Mouse (Mus musculus): Measurements from ENCODE around the gene Smyd3. TPM values are rescaled to one million over a fixed set of nuclear protein-coding genes. Genes with fewer than 3 reads are reported as not detected.

Smyd3 gene
- polyA plus RNA-seq, 1 experiment from 2014 or later: 18.3 TPM

DNA sequence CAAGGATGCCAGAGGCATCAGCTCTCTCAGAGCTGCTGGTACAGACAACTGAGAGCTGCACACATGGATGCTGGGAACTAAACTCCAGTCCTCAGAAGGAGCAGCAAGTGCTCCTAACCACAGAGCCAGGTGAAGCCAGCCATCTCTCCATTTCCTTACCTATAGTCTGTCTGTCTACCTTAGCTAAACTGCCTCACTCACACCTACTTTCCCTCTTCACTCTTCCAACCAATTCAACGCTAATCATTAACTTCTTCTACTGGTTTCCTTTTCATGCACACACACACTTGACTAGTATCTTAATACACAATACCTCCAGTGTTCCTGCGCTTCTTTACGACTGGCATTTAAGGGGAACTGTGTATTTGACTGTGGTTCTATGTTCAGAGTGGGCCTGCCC lies 22.0 kb upstream of the Smyd3 start:
- Histone ChIP-seq H3K4me3 (replicated peaks; ENCODE audit: low read depth, low read length) (no peak overlapping the region), H3K27me3 (ENCODE audit: insufficient read depth, low read length) (no peaks in the 10 kb centered on the region), H3K4me1 (replicated peaks; ENCODE audit: insufficient read depth, low read length) (peaks cover under 1% of the 10 kb centered on the region; the same call in 1 of the 2 replicates), H3K36me3 (ENCODE audit: insufficient read depth, low read length) (peaks cover 12% of the 10 kb centered on the region; the same call in 1 of the 2 replicates), H3K27ac (no peak overlapping the region), H3K9me3 (replicated peaks; ENCODE audit: low read length) (no peaks in the 10 kb centered on the region), H3K4me2 (ENCODE audit: low read length) (no peak overlapping the region), H3K9ac (ENCODE audit: low read depth, low read length) (no peak overlapping the region)
- DNase-seq (ENCODE audit: low spot score) (peak; percentile 11), ATAC-seq (replicated peaks; ENCODE audit: low FRiP score, low read depth) (no peak)
- TF ChIP-seq CTCF (IDR thresholded peaks at IDR 0.05; ENCODE audit: low read depth): no peak
- 63% methylated on average over 3 of the region's 3 CpGs for WGBS

DNA sequence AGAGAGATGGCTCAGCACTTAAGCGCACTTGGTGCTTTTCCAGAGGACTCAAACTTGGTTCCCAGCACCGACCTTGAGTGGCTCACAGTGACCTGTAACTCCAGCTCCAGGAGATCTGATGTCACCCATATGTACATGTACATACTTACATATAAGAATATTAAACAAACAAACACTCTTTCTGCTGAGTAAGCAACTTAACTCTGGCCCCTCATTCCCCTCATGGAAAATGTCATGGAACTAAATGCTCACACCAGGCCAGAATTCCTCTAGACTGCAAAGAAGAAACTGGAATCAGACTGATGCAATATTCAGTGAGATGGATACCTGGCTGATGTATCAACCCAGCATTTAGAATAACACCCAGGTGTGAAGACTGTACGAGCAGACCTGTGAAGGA lies 21.2 kb upstream of the Smyd3 start:
- no peak for TF ChIP-seq CTCF (IDR thresholded peaks at IDR 0.05; ENCODE audit: low read depth)
- Histone ChIP-seq H3K4me2 (ENCODE audit: low read length) (no peak overlapping the region), H3K9me3 (replicated peaks; ENCODE audit: low read length) (no peaks in the 10 kb centered on the region), H3K4me1 (replicated peaks; ENCODE audit: insufficient read depth, low read length) (no peaks in the 10 kb centered on the region), H3K36me3 (ENCODE audit: insufficient read depth, low read length) (peaks cover 12% of the 10 kb centered on the region; the same call in 1 of the 2 replicates), H3K4me3 (replicated peaks; ENCODE audit: low read depth, low read length) (no peak overlapping the region), H3K27me3 (ENCODE audit: insufficient read depth, low read length) (no peaks in the 10 kb centered on the region), H3K9ac (ENCODE audit: low read depth, low read length) (no peak overlapping the region), H3K27ac (no peak overlapping the region)
- no peak for ATAC-seq (replicated peaks; ENCODE audit: low FRiP score, low read depth)
- 92% methylated on average over 3 of the region's 3 CpGs for WGBS
- DNase-seq (ENCODE audit: low spot score): no peak

DNA sequence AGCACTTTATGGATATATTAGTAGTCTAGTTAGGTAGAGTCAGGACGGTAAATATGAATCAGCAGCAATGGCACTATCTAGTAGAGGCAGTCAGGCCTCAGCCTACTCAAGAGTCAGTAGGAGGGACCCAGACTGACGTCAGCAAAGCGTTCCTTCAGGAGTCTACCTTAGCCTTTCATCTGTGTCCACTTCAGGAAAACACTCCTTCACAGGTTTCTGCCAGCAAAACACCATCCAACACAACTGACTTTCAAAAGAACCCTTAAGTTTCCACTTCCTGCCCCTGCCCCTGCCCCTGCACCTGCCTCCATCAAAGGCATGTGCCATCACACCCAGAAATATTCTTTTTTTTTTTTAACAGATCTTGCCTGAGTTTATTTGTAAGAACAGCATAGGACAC lies 2.1 kb upstream of the Smyd3 start:
- 84% methylated on average over 3 of the region's 3 CpGs for WGBS

DNA sequence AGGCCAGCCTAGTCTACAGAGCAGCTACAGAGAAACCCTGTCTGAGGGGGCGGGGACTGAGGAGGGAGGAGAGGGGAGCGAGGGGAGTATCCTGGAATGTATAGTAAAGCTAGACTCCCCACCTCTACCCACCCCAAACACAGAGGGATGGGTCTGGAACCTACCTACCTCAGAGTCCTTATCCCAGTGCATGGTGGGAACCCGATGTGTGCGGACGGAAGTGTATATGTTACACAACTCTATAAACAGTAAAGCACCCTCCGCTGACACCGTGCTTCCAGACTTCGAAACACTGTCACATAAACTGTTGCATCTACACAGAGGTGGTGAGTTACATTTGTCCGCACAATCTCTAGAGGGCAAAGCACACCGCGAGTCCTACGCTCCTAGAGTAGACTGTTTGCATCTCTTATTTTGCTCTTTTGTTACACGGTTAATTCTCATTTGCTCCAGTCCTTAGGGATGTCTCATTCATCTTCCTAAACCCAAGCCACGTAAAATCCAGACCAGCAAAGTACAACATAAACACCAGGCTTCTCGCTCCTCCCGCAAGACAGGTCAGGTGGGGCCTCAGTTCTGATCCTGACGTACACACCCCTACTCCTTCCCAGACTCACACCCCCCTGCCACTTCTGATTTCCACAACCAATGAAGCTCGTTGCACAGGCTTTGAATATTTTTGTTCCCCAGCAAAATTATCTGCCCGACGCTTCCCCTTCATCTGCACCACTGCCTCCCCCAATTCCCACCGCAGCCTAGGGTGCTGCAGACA lies 714 bp downstream of the Smyd3 start:
- no peaks in the 10 kb centered on the region for H3K36me3 ChIP-seq (ENCODE audit: insufficient read depth, low read length)
- peak; percentile 50 for DNase-seq (ENCODE audit: low spot score)
- peak overlapping the region; percentile 98 for H3K4me2 ChIP-seq (ENCODE audit: low read length)
- WGBS: under 1% methylated on average over 21 of the region's 21 CpGs
- H3K4me3 ChIP-seq (replicated peaks; ENCODE audit: low read depth, low read length): peak overlapping the region; percentile 78
- H3K27me3 ChIP-seq (ENCODE audit: insufficient read depth, low read length): no peaks in the 10 kb centered on the region
- peak; percentile 62; the same call in 1 of the 2 replicates for ATAC-seq (replicated peaks; ENCODE audit: low FRiP score, low read depth)
- H3K27ac ChIP-seq: peak overlapping the region; percentile 36; the same call in 1 of the 2 replicates
- H3K9ac ChIP-seq (ENCODE audit: low read depth, low read length): peak overlapping the region; percentile 68
- H3K9me3 ChIP-seq (replicated peaks; ENCODE audit: low read length): no peaks in the 10 kb centered on the region
- TF ChIP-seq CTCF (IDR thresholded peaks at IDR 0.05; ENCODE audit: low read depth): no peak
- no peaks in the 10 kb centered on the region; the same call in 1 of the 2 replicates for H3K4me1 ChIP-seq (replicated peaks; ENCODE audit: insufficient read depth, low read length)

More for the DNA sequence above, 2.1 kb upstream of the Smyd3 start:
- Histone ChIP-seq H3K27me3 (ENCODE audit: insufficient read depth, low read length) (no peaks in the 10 kb centered on the region), H3K4me3 (replicated peaks; ENCODE audit: low read depth, low read length) (no peak overlapping the region), H3K4me1 (replicated peaks; ENCODE audit: insufficient read depth, low read length) (no peaks in the 10 kb centered on the region; the same call in 1 of the 2 replicates), H3K27ac (no peak overlapping the region), H3K9me3 (replicated peaks; ENCODE audit: low read length) (no peaks in the 10 kb centered on the region), H3K9ac (ENCODE audit: low read depth, low read length) (no peak overlapping the region), H3K4me2 (ENCODE audit: low read length) (no peak overlapping the region), H3K36me3 (ENCODE audit: insufficient read depth, low read length) (no peaks in the 10 kb centered on the region)
- no peak for TF ChIP-seq CTCF (IDR thresholded peaks at IDR 0.05; ENCODE audit: low read depth)
- ATAC-seq (replicated peaks; ENCODE audit: low FRiP score, low read depth): no peak
- DNase-seq (ENCODE audit: low spot score): no peak

DNA sequence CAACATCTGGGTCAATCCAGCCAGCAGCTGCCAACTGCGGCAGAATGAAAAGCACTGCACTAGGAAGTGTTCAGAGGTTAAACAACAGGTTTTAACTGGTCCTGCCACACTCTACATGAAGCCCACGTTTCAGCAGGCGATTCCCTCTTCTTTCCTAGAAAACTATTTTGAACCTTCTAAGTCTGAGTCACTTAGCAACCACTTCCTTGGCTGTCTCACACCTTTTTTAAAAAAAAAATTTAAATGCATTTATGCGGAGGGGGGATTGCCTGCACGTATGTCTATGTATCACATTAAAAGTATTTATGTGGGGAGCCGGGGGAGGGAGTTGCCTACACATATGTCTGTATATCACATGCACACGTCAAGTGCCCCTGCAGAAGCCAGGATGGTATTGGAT lies 5.9 kb downstream of the Smyd3 start:
- no peak for TF ChIP-seq CTCF (IDR thresholded peaks at IDR 0.05; ENCODE audit: low read depth)
- Histone ChIP-seq H3K4me1 (replicated peaks; ENCODE audit: insufficient read depth, low read length) (no peaks in the 10 kb centered on the region; the same call in 1 of the 2 replicates), H3K4me3 (replicated peaks; ENCODE audit: low read depth, low read length) (no peak overlapping the region), H3K9me3 (replicated peaks; ENCODE audit: low read length) (no peaks in the 10 kb centered on the region), H3K27me3 (ENCODE audit: insufficient read depth, low read length) (no peaks in the 10 kb centered on the region), H3K36me3 (ENCODE audit: insufficient read depth, low read length) (no peaks in the 10 kb centered on the region), H3K9ac (ENCODE audit: low read depth, low read length) (no peak overlapping the region), H3K27ac (no peak overlapping the region), H3K4me2 (ENCODE audit: low read length) (no peak overlapping the region)
- DNase-seq (ENCODE audit: low spot score) (no peak), ATAC-seq (replicated peaks; ENCODE audit: low FRiP score, low read depth) (no peak)
- WGBS: 62% methylated on average over 7 of the region's 7 CpGs

DNA sequence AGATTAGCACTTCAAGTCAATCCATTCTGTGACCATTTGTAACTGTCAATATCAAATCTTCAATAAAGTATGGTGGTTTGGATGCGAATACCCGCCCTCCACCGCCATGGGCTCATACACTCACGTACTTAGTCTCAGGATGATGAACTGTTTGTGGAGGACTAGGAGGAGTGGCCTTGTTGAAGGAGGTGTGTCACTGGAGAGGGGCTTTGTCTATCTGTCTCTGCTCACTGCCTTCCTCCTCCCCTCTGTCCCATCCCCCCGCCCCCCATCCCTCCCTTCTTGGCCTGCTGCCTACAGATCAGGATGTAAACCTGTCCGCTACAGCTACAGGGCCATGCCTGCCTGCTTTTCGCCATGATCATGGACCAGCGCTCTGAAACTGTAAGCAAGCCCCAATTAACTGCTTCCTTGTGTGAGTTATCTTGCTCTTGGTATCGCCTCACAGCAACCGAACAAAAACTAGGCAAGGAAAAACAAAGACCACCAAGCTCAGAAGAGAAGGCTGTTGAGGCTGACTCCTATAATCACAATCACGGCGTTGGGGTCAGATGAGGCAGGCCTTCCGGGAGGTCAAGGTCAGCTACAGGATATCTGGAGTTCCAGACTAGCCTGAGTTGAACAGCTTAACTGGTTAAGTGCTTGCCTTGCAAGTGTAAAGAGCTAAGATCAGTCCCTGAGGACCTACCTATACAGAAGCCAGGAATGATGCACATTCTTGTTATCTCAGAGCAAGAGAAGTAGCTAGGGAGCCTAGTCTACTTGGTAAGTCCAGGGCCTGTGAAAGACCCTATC lies 7.1 kb downstream of the Smyd3 start:
- Histone ChIP-seq H3K9ac (ENCODE audit: low read depth, low read length) (no peak overlapping the region), H3K4me2 (ENCODE audit: low read length) (no peak overlapping the region), H3K9me3 (replicated peaks; ENCODE audit: low read length) (no peaks in the 10 kb centered on the region), H3K36me3 (ENCODE audit: insufficient read depth, low read length) (no peaks in the 10 kb centered on the region), H3K27ac (no peak overlapping the region), H3K27me3 (ENCODE audit: insufficient read depth, low read length) (no peaks in the 10 kb centered on the region), H3K4me1 (replicated peaks; ENCODE audit: insufficient read depth, low read length) (no peaks in the 10 kb centered on the region), H3K4me3 (replicated peaks; ENCODE audit: low read depth, low read length) (no peak overlapping the region)
- TF ChIP-seq CTCF (IDR thresholded peaks at IDR 0.05; ENCODE audit: low read depth): no peak
- DNase-seq (ENCODE audit: low spot score): no peak
- WGBS: 67% methylated on average over 13 of the region's 13 CpGs
- 0 out of 2 replicates have a peak, but pooled peaks have one; percentile 10 for ATAC-seq (replicated peaks; ENCODE audit: low FRiP score, low read depth)
